Mouse (Mus musculus) forebrain, embryonic 12.5 days (tissue): ENCODE measurements around the gene Gad1. TPM values are rescaled to one million over a fixed set of nuclear protein-coding genes. Genes with fewer than 3 reads are reported as not detected.

Experiments used
- ATAC-seq: fragments of 200-750 bp; cut with Nextera tagmentation; 2 replicates; pipeline ENCODE4 v1.8.0; 2017; ENCODE audit warnings: moderate TSS enrichment; ENCODE audit not compliant: low FRiP score
- H3K27ac ChIP-seq: fragments of 300-500 bp; sonication (generic); 2 replicates; pipeline ENCODE4 v1.5.1; 2016; ENCODE audit warnings: mild to moderate bottlenecking
- H3K27me3 ChIP-seq: fragments of 300-500 bp; sonication (generic); 2 replicates; pipeline ENCODE4 v1.6.1; 2016; ENCODE audit warnings: mild to moderate bottlenecking
- H3K36me3 ChIP-seq: fragments of 300-500 bp; sonication (generic); replicated peaks from 2 replicates; pipeline ENCODE4 v1.6.1; 2016; ENCODE audit warnings: mild to moderate bottlenecking
- H3K4me1 ChIP-seq: fragments of 300-500 bp; sonication (generic); 2 replicates; pipeline ENCODE4 v1.6.1; 2016
- H3K4me2 ChIP-seq: fragments of 300-500 bp; sonication (generic); 2 replicates; pipeline ENCODE4 v1.6.1; 2016; ENCODE audit warnings: mild to moderate bottlenecking, moderate library complexity
- H3K4me3 ChIP-seq: fragments of 300-500 bp; sonication (generic); replicated peaks from 2 replicates; pipeline ENCODE4 v1.5.1; 2016; ENCODE audit warnings: mild to moderate bottlenecking
- H3K9ac ChIP-seq: fragments of 300-500 bp; sonication (generic); 2 replicates; pipeline ENCODE4 v1.6.1; 2016; ENCODE audit warnings: mild to moderate bottlenecking
- H3K9me3 ChIP-seq: fragments of 300-500 bp; sonication (generic); 2 replicates; pipeline ENCODE4 v1.6.1; 2016
- WGBS: fragments of 180-500 bp; shearing (Covaris S2); methylation state at CpG from one replicate; pipeline ENCODE4 v1.1.7; 2016; 5-methylcytosine and 5-hydroxymethylcytosine counted together
- polyA plus RNA-seq: library from polyadenylated mRNA; unstranded; fragments of >200 nt; fragmentation: Nextera tagmentation; extraction: Ambion mirVana; gene quantifications from 2 replicates; pipeline ENCODE4 v1.2.1, GENCODE M21; 2016

The Gad1 gene
- polyA plus RNA-seq, 1 experiment from 2014 or later, result 24.2 TPM

DNA sequence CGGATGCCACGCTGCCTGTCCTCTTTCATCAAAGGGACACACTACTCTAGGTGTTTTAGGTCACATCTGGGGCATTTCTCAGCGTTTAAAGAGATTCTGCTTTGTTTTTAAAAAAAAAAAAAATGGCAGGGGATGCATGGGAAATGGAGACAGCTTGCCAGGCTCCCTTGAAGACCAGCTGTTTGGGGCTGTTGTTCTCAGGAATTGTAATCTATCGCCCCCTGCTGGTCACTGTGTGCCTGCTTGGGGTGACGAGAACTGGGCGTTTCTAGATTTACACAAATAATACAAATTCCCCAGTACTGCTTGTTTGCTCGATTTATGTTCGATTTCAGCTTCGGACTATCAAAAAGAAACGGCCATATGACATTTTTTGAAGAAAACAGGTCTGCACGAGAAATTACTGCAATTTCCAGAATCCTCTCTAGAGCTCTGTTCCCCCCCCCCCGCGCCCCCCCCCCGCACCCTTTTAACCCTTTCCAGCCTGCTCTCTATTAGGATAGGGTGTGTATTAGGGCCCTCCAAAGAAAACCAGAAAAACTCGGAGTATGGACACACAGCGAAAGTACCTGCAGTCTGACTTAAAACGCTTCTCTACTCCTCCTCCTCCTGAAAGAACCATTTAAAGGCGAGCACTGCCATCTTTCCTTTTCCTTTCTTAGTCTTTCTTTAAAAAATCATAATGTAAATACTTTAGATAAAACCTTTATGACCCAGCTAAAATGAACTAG lies 5.4 kb downstream of the Gad1 start:
- Histone ChIP-seq H3K4me1 (peaks cover 30% of the 10 kb centered on the region), H3K27me3 (peaks cover 65% of the 10 kb centered on the region), H3K4me3 (no peak overlapping the region), H3K9ac (no peak overlapping the region), H3K27ac (no peak overlapping the region), H3K9me3 (no peaks in the 10 kb centered on the region), H3K4me2 (peak overlapping the region; percentile 26; the same call in 1 of the 2 replicates), H3K36me3 (no peaks in the 10 kb centered on the region)
- WGBS, result 9% methylated on average over 17 of the region's 18 CpGs
- peak; percentile 54; the same call in 1 of the 2 replicates for ATAC-seq

DNA sequence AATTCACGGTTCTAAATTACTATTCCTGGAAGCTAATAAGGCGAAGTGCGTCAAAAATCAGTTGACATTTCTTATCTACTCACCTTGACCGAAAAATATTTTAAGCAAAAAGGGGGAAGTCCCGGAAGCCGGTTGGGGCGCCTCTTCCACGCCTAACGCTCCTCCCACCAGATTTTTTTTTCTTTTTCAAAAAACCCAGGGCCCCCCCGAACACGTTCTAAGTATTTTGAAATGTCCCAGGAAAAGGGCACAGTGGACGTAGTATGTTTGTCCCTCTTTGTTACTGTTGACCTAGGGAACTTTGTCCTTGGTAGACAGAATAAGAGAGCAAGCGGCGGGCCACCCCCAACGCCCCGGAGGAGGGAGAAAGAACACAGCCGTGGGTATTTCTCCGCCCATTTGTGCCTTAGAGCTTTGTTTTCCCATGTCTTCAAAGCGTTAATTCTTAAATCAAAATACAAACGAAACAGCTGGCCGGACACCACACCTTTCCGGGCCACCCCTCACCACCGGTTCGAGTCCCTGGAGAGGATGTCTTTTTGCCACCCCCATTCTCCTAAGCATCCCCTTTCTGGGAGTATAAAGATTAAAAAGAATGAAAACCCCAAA lies 6.1 kb downstream of the Gad1 start:
- Histone ChIP-seq H3K9ac (no peak overlapping the region), H3K36me3 (no peaks in the 10 kb centered on the region), H3K4me3 (0 out of 2 replicates have a peak overlapping the region, but pooled peaks have one; percentile 7), H3K4me1 (peaks cover 37% of the 10 kb centered on the region), H3K27me3 (peaks cover 72% of the 10 kb centered on the region), H3K4me2 (peak overlapping the region; percentile 26; the same call in 1 of the 2 replicates), H3K9me3 (no peaks in the 10 kb centered on the region), H3K27ac (no peak overlapping the region)
- ATAC-seq, result no peak
- 12% methylated on average over 24 of the region's 24 CpGs for WGBS

DNA sequence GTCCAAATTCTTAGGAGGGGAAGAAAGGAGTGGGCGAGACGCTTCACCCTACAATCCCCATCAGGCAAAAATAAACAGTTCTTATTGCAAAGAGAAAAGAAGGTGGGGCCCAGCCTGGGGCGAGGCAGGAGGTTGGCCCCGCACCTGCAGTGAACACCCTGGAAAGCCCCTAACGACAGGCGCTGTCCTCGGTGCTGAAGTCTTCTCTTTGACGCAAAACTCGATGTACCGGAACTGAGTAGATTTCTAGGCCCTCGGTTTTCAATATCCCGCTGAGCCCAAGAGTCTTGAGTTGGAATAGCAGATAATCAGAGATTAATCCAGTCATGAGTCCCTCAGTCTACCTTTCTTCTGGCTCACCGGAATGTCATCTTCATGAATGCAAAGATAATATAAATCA lies 6.6 kb downstream of the Gad1 start:
- no peak overlapping the region for H3K4me2 ChIP-seq
- WGBS, result 1% methylated on average over 13 of the region's 13 CpGs

DNA sequence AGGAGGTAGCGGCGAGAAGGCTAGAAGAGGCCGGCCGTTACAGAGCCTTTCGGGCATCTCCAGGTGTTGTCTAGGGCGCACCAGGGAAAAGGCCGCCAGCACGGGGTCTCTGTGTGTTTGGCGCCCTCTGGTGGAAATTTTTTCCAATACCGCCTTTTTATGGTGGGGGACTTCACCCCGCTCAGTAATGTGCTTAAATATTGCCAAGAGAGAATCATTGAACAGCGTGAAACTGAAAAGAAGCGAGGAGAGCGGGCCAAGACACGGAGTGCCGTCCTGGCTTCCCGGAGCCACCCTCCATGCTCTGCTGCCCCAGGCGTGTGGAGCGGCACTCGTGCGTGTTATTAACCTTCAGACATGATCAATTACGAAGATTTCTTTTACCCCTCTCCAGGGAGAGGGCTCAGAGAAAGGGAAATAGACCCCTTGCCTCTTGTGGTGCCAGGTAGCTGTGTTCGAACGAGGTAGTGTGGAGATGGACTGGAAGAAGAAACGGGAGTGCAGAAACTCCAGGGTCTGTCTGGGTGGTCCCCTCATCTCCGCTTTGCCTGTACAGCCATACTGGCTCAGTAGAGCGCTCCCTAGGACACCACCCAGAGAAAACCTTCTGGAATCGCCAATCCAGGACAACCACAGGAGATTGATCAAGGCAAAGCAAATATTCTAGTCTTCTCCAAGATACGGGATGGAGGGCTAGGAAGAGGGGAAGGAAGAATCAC lies 8.4 kb downstream of the Gad1 start:
- peak overlapping the region; percentile 88 for H3K27ac ChIP-seq

More for the DNA sequence above, 6.6 kb downstream of the Gad1 start:
- Histone ChIP-seq H3K36me3 (no peaks in the 10 kb centered on the region), H3K4me3 (no peak overlapping the region), H3K4me1 (peaks cover 42% of the 10 kb centered on the region), H3K27me3 (peaks cover 77% of the 10 kb centered on the region), H3K27ac (no peak overlapping the region), H3K9ac (no peak overlapping the region), H3K9me3 (no peaks in the 10 kb centered on the region)
- ATAC-seq, result no peak

DNA sequence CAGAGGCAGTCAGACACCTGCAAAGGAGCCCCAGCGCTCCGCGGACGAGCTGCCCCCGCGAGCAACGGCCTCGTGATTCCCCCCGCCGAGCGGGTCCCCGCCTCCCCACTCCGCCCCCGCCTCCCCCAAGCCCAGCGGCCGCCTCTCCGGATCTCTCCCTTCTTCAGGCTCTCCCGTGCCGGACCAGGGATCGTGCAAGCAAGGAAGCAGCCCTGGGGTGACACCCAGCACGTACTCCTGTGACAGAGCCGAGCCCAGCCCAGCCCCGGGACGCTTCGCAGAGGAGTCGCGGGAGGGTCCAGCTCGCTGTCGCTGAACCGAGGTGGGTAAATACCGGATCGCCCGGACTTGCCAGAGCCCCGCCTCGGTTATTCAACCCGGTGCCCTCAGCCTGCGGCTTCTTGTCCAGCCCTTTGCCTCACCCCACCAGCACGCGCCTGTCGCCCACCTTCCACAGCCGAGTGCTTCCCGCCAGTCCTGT lies 9.2 kb downstream of the Gad1 start:
- Histone ChIP-seq H3K4me3 (peak overlapping the region; percentile 43), H3K9me3 (no peaks in the 10 kb centered on the region), H3K4me2 (peak overlapping the region; percentile 60), H3K36me3 (no peaks in the 10 kb centered on the region), H3K9ac (peak overlapping the region; percentile 68), H3K27ac (peak overlapping the region; percentile 88), H3K4me1 (peaks cover 65% of the 10 kb centered on the region), H3K27me3 (peaks cover 88% of the 10 kb centered on the region)
- WGBS, result under 1% methylated on average over 41 of the region's 42 CpGs
- 0 out of 2 replicates have a peak, but pooled peaks have one; percentile 18 for ATAC-seq

More for the DNA sequence above, 8.4 kb downstream of the Gad1 start:
- H3K4me1 ChIP-seq, result peaks cover 57% of the 10 kb centered on the region
- H3K4me3 ChIP-seq, result peak overlapping the region; percentile 43
- peak overlapping the region; percentile 60 for H3K4me2 ChIP-seq
- ATAC-seq, result 0 out of 2 replicates have a peak, but pooled peaks have one; percentile 45
- peak overlapping the region; percentile 68; the same call in 1 of the 2 replicates for H3K9ac ChIP-seq
- 1% methylated on average over 29 of the region's 29 CpGs for WGBS
- peaks cover 88% of the 10 kb centered on the region for H3K27me3 ChIP-seq
- H3K9me3 ChIP-seq, result no peaks in the 10 kb centered on the region
- no peaks in the 10 kb centered on the region for H3K36me3 ChIP-seq

DNA sequence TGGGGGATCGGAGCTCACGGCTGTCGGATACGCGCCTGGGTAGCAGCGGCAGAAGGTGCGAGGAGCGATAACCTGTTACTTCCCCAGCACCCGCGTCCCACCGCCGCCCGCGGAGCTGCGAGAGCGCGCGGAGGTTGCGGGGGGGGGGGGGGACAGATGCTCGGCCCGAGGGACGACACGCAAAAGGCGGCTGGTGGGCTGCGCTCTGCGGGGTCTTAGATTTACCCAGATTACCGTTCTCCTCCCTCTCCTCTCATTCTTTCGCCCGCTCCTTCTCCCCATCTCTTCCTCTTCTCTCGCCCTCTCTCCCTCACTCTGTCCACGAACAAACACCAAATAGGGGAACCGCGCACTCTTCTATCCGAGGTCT lies 9.7 kb downstream of the Gad1 start:
- Histone ChIP-seq H3K36me3 (no peaks in the 10 kb centered on the region), H3K27me3 (peaks cover 92% of the 10 kb centered on the region), H3K9ac (peak overlapping the region; percentile 68), H3K27ac (peak overlapping the region; percentile 88), H3K9me3 (no peaks in the 10 kb centered on the region), H3K4me1 (peaks cover 70% of the 10 kb centered on the region), H3K4me2 (peak overlapping the region; percentile 60), H3K4me3 (peak overlapping the region; percentile 43)
- no peak for ATAC-seq
- WGBS, result under 1% methylated on average over 32 of the region's 34 CpGs

DNA sequence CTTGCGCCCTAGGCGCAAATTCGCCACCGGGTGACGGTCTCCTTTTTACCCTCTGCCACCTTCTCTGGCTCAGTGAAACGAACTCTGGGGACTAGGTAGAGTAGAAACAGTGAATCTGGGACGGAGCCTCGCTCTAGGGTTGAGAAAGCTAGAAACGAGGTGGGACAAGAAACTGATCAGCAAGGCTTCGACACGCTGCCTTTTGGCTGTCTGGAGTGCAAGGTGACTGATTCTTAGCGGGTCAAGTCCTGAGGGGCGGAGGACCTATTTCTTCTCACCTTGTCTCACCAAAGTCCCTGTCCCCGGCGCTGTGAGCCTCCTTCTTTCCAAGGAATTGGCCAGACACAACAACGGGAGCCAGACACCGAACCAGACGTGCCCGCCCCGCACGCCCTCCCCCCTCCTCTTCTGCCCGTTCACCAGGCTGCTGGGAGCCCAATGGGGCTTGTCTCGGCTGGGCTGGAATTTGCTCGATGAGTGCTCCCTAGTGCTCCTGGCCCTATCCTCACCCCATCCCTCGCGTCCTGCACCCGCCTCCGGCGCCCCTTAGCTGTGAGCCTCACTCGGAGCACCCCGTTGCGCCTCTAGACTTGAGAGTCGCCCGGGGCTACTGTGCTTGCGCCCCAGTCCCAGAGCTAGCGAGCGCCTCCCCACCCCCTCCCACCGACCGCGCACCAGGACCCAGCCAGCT lies 10.3 kb downstream of the Gad1 start:
- Histone ChIP-seq H3K27ac (peak overlapping the region; percentile 88), H3K4me2 (peak overlapping the region; percentile 60), H3K36me3 (no peaks in the 10 kb centered on the region), H3K4me1 (peaks cover 71% of the 10 kb centered on the region), H3K9ac (peak overlapping the region; percentile 68), H3K4me3 (peak overlapping the region; percentile 43), H3K9me3 (no peaks in the 10 kb centered on the region), H3K27me3 (peaks cover 98% of the 10 kb centered on the region)
- under 1% methylated on average over 40 of the region's 40 CpGs for WGBS
- no peak for ATAC-seq

DNA sequence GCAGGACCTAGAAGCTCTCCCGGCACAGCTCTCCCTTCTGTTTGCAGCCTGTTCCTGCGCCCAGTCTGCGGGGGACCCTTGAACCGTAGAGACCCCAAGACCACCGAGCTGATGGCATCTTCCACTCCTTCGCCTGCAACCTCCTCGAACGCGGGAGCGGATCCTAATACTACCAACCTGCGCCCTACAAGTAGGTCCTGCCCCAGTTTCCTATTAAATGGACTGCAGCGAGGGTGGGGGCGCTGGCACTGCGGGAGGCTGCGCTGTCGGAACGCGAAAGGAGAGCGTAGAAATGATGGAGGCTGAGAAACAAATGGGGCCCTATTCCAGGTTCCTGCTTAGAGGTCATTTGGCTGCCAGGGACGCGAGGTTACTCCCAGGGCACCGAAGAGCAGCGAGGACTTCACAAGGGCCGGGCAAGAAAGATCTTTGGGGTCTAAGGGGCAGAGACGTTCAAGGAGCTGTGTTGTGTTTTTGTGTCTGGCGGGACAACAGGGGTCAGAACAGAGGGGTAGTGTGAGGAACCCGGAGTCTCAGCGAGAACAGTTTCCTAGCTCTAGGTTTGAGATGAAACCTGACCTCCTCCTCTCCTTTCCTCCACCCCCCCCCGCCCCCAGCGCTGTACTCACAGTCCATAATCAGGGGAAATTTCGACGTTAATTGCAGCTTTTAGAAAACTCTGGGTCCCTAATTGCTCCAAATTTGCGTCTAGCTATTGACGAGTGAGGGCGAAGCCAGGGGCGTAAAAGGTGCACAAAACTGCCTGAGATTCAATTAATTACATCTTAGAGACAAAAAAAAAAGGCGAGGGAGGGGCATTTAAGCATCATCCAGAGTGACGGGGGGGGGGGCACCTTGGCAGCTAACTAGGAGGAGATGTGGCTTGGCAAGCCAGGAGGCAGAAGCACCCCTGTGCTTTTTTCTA lies 11.1 kb downstream of the Gad1 start:
- Histone ChIP-seq H3K27ac (peak overlapping the region; percentile 88), H3K36me3 (no peaks in the 10 kb centered on the region), H3K4me1 (peaks cover 79% of the 10 kb centered on the region), H3K27me3 (peaks cover 100% of the 10 kb centered on the region), H3K9ac (peak overlapping the region; percentile 68), H3K9me3 (no peaks in the 10 kb centered on the region), H3K4me3 (peak overlapping the region; percentile 43), H3K4me2 (peak overlapping the region; percentile 60)
- 0 out of 2 replicates have a peak, but pooled peaks have one; percentile 15 for ATAC-seq
- under 1% methylated on average over 38 of the region's 38 CpGs for WGBS

DNA sequence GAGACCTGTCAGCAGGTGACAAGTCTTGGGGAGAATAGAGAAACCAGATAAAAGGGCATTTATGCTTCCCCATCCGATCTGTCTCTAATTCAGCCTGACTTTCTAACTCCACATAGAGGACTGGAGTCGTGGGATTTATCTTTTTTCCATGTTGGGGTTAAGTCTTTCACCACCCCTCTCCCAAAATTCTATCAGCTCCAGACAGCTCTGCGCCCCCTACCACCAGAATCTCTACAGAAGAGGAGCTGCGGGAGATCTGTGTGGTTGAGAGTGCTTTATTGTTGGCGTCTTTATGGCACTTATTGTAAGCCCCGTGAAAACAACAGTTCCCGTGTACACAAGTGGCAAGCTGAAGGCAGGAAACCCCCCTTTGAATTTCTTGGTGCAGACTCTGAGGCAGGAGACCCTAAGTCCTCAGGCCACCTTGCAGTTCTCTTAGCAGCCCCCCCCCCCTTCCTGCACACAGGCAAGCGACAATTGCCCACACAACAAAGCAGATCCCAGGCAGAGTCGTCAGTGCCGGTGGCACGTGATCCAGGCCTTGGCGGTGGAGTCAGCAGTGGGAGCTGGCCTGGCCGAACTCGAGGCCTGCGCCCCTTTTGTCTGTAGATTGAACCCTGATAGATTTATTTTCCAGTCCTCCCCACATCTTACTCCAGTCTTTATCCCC lies 11.9 kb downstream of the Gad1 start:
- under 1% methylated on average over 15 of the region's 15 CpGs for WGBS
- ATAC-seq, result no peak
- Histone ChIP-seq H3K4me3 (peak overlapping the region; percentile 43), H3K27ac (peak overlapping the region; percentile 88), H3K27me3 (peaks cover 100% of the 10 kb centered on the region), H3K36me3 (no peaks in the 10 kb centered on the region; the same call in 1 of the 2 replicates), H3K4me2 (peak overlapping the region; percentile 60), H3K4me1 (peaks cover 81% of the 10 kb centered on the region), H3K9ac (peak overlapping the region; percentile 68), H3K9me3 (no peaks in the 10 kb centered on the region)

DNA sequence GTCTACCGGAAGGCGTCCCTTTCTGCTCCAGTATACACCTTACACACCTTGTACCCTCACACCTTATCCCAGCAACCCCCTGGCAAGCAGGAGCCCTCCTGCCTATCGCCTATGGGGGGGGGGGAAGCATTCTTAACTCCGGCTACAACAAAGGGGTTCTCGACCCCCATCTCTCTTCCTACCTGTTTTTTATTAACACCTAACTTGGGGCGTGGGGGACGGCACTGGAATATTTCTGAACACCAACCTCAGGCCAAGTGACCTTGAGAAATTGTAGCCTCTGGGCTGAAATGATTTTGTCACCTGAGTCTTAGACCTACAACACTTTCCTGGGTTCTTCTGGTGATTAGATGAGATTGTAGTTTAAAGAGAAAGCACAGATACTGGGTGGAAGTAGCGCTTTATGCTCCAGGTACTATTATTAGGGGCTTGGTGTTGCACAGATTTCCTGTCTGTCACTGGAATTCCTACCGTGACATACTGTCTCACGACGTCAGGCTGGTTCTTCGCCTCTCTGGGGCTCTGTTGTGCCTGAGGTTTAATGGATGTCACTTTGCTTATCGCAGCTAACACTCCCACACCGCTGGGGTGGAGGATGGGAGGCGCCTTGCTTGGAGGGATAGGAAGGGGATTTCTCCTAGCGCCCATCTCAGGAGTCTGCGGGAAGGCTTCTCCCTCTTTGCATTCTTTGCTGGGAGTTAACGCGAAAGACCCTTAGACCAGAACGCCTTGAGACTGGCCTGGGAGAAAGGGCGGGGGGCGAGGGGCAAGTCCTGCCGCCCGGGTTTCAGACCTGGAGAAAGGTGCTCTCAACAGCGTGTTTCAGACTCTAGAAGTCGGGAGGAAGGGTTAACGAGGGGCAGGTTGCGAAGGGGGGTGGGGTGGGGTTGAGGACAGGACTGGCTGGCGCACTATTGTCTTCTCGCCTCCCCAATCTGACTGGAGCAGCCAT lies 13.1 kb downstream of the Gad1 start:
- peak overlapping the region; percentile 68 for H3K9ac ChIP-seq
- H3K4me2 ChIP-seq, result peak overlapping the region; percentile 60
- no peak for ATAC-seq
- no peaks in the 10 kb centered on the region for H3K9me3 ChIP-seq
- peaks cover 99% of the 10 kb centered on the region for H3K27me3 ChIP-seq
- H3K4me3 ChIP-seq, result peak overlapping the region; percentile 43
- WGBS, result 2% methylated on average over 29 of the region's 30 CpGs
- H3K27ac ChIP-seq, result peak overlapping the region; percentile 88
- H3K4me1 ChIP-seq, result peaks cover 78% of the 10 kb centered on the region
- H3K36me3 ChIP-seq, result no peaks in the 10 kb centered on the region; the same call in 1 of the 2 replicates
